Mouse (Mus musculus): Measurements from ENCODE around the gene Tra2a.
"Not testable (repeated sequence)": the region's sequence is repeated elsewhere in the genome, so short reads cannot be mapped to it uniquely, and the experiment has no call there.

Gene Tra2a

DNA sequence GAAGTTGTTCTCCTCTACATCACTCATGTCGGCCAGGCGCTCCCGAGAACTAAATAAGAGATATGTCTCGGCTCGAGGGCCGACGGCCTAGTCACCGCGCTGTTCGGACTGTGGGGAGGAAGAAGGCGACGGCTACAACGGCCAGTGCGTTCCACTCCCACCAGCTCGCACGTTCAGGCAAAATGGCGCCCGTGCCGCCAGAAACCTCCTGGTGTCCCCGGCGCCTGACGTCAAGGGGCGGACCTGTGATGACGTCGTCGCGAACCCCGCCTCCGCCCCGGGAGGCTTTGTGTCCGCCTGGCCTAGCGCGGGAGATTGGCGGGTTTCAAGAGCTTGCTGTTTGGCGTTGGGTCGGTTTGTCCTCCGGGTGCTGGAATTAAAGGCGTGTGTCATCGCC, at the start of gene Tra2a:
Gene Tra2a, minus strand, starts transcription at position 187 of the 397 bp plus-strand sequence.
- peak; percentile 89 for DNase-seq (ENCODE audit: low spot score)

DNA sequence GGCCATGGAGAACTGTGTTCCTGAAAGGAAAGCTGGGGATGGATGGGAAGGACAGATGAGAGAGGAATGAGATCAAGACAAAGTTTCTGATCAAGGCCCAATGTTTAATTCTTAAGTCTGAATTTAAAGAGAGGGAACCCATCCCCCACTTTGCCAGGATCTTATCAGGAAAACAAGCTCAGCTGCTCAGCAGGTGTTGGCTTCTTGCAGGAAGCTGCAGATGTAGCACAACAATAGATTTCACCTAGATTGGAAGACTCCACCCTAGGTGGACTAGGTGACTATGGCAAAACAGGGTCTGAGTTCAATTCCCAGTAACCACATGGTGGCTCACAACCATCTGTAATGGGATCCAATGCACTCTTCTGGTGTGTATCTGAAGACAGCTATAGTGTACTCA, 34.5 kb upstream of the Tra2a start:
- DNase-seq (ENCODE audit: low spot score) = no peak

DNA sequence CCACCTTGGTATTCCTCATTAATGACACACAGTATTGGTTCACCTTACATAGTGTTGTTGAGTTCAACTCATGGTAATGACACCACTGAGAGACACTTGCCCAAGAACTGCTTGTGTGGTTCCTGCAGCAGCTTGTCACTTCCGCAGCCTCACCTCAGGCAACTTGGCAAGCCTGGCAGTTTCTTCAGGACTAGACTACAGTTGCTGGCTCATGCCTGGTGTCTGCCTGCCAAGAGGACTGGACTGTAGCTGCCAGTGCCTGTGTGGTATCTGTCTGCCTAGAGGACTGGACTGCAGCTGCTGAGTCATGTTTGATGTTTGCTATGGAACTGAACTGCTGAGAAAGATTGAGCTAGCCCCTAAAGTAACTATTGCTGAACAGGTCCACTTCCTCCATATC, 18.3 kb upstream of the Tra2a start:
- no peak for DNase-seq (ENCODE audit: low spot score)

DNA sequence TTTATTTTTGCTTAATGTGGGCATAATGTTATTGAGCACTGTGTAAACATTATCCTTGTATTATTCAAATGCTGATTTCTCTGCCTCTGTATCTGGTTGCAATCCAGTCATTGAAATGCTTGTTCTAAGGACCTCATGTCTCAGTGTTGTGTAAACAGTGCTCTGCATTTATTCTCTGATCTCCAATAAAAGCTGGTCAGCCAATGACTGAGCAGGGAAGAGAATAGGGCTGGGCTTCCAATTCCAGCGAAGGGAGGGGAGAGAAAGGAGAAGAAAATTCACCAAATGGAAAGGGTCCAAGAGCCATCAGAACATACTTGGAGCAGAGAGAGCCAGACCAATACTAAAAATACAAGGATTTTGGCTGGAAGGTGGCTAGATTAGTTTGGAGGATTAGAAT, 17.1 kb upstream of the Tra2a start:
- DNase-seq (ENCODE audit: low spot score) = no peak

DNA sequence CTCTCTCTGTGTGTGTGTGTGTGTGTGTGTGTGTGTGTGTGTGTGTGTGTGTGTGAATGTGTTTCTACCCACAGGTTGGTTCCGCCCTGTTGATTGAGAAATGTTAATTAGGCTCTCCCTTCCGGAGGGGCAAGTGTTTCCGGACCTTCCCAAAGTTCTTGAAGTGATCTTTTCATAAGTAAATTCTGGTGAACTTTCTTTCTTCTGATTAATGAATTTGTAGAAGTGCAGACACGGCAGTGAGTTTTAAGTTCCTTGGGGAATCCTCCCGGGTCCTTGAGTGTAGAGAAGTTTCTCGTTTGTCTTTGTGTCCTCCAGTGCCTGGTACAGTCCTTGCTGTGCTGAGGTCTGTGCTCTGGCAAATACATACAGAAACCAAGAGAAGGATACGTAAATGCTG, 11.5 kb upstream of the Tra2a start:
- DNase-seq (ENCODE audit: low spot score) = no peak

DNA sequence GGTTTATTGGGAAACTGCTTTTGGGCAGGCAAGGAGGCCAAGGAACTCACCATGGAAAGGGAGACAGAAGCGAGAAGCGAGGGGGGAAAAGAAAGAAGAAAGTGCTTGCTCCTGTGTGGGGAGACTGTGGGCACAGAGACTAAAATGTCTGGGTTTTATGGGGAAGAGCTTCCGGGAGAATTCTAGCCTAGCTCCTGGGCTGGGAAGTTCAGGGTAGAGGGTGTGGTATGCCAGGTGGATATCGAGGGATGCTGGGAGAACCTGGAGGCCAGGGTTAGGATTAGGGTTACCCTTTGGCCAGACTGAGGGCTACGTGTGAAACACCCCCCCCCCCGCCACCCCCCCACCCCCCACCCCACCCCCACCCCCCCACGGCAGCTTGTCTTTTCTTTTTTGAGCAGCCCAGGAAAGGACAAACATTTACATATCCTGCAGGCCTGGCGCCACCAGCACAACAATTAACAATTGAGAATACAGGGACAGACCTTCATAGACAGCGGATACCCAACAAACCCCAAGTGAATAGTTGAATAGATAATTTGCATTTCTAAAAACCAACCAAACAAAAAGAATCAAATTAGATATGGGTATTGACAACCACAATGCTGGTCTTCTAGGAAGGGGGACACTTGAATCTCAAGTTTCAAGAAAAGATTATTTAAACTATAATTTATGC, 10.7 kb upstream of the Tra2a start:
- no peak for DNase-seq (ENCODE audit: low spot score)

DNA sequence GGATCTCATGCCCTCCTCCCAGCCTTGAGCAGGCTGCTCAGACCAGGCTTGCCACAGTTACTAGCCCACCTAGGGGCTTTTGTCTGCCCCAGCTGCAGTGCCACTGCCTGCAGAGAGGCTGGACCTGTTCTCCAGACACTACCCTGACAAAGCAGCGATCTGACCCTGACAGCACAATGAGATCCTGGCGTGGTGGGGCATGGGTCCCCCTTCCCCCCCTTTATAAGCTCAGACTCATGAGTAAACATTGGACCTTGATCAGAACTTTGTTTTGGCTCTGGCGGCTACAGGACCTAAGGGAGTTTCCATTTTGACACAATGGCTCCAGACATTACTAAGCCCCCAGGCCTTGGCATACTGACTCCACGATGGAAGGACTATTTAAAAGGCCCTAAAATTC, 10.1 kb upstream of the Tra2a start:
- DNase-seq (ENCODE audit: low spot score) = no peak

DNA sequence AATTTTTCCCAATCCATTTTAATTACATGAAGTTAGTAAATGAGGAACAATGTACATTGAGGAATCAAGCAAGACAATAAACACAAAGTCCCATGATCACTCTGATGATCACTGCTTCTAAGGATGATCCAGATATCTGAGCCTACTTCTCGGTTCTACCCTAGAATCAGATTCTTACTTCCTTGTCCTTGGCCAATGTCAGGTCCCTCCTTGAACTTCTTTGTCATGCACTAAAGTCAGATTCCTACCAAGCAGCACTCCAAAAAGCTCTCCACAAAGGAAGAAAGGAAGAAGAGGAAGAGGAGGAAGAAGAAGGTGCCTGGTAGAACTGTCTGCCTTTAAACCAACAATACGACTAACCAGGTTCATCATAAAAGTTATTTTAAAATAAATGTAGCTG, 9.0 kb upstream of the Tra2a start:
- DNase-seq (ENCODE audit: low spot score) = no peak

DNA sequence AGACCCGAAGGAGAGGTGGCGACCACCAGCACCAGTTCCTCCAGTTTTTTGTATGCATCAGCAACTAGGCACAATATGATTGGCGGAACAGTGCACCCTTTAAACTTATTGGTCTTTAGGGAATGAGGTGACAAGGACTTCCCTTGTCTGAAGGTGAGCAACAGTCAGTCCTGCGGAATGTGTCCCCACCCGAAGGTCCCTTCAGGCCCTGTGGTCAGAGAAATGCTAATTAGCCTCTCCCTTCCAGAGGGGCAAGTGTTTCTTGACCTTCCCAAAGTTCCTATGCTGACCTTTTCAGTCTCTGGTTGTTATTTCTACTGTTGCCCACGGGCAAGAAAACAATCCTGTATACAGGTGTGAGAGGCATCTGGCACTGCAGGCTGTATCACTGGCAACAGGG, 8.0 kb upstream of the Tra2a start:
- no peak for DNase-seq (ENCODE audit: low spot score)

DNA sequence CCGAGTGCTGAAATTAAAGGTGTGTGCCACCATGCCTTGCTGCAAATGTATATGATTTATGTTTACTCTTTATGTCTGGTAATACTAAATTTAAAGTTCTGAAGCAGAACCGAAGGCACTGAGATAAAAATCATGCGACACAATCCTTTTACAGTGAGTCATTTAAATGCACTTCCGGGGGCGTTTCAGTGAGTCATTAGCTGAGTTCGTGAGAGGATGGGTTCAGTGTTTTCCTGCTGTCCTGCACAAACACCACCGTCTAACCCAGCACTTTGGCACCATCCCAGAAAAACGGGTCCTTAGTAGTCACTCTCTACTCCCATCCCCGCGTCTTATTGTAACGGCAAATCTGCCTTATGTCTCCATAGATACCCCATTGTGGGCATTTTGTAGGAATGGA, 6.1 kb upstream of the Tra2a start:
- DNase-seq (ENCODE audit: low spot score) = no peak

DNA sequence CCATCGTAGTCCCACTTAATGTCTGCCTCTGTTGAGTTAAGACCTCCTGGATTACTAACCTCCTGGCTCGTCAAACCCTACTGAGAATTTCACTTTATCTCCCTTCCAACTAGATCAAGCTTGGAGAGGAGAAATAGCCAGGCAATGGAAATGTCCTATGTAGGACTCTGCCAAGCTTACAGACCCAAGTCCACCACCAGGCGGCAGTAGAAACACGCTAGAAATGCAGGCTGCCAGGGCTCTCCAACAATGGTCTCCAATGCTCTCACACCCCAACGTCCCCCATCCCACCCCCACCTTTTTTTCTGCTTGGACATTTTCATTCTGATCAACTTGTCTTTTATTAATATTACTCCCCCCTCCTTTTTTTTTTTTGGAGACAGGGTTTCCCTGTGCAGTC, 5.4 kb upstream of the Tra2a start:
- DNase-seq (ENCODE audit: low spot score) = peak; percentile 60

DNA sequence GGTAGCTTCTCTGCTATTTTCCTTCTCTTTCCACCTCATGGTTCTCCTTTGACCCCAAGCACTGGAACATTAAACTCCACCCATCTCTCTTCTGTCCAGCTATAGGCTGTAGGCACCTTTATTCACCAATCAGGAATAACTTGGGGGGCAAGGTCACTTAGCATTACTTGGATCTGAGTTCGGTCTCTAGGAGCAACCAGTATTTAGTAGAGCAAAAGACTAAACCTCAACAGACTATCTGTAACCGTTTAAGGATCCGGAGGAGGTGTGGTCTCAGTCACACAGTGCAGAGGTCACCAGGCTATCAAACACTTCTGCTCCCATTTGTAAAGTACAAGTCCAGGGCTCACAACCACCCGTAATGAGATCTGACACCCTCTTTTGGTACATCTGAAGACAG, 3.9 kb upstream of the Tra2a start:
- no peak for DNase-seq (ENCODE audit: low spot score)

DNA sequence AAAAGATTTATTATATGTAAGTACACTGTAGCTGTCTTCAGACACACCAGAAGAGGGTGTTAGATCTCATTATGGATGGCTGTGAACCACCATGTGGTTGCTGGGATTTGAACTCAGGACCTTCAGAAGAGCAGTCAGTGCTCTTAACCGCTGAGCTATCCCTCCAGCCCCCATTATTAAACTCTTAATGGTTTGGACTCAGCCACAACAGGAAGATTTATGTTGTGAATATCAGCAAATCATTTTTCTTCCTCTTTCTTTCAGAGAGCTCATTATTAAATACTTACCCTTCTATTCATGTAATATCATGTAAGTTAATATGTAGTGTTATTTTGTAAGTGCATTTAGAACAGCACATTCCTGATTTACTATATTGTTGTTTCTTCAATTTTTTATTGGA, 1.4 kb upstream of the Tra2a start:
- DNase-seq (ENCODE audit: low spot score) = not testable (repeated sequence)

DNA sequence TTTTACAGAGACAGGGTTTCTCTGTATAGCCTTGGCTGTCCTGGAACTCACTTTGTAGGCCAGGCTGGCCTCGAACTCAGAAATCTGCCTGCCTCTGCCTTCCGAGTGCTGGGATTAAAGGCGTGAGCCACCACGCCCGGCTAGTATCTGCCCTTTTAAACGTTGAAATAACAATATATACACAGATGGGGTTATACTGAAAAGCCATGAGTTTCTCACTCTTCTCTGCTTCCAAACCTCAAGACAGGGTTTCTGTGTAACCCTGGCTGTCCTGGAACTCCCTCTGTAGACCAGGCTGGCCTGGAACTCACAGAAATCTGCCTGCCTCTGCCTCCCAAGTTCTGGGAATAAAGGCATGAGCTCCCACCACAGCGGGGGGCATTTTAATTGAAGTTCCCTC, 613 bp upstream of the Tra2a start:
- DNase-seq (ENCODE audit: low spot score) = not testable (repeated sequence)

DNA sequence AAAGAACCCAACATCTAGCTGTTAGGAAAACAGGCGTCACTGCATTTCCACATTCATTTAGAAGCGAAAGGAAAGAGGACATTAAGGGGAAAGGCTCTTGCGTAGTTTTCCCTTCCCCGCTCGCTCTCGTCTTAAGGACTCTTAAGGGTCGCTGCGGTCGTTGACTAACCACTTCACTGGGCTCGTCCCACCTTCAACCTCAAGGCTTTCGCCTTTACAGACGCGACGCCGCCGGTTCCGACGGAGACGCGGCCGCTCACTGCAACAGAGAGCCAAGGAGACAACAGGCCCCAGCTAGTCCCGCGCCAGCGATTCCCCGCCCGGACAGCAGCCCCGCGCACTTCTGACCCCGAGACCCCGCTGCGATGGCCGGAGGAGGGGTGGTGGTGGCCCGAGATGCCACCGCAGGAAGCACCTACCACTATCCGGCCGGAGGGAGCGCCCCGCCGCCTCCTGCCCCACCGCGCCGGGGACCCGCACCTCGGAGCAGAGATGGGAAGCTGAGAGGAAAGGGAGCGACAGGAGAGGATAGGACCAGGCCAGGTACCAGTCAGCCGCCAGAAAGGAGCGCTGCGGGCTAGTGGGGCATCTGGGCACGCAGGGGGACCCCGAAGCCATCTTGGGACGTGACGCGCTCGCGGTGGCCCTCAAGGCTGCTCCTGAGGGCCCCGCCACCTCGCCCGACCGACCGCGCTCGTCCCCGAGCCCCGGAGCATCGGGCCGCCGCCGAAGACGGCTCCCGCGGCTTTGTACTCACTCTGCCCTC, 569 bp downstream of the Tra2a start:
- DNase-seq (ENCODE audit: low spot score) = peak; percentile 11

DNA sequence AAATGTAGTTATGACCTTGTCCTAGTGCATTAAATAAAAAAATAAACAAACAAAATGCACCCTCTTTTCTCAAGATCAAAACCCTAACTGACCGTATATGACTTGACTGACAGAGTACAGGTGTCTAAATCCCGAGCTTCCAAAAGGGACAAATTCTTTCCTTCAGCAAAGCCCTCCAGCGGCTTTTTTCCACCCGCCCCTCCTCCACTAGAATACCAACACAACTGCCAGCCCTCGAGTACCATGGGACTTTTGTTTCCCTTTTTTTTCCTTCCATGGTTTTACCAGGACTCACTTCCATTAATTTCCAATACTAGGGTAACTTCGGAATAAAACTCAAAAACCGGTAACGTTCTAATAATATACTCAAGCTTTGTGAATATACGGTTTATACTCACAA, 1.4 kb downstream of the Tra2a start:
- no peak for DNase-seq (ENCODE audit: low spot score)

DNA sequence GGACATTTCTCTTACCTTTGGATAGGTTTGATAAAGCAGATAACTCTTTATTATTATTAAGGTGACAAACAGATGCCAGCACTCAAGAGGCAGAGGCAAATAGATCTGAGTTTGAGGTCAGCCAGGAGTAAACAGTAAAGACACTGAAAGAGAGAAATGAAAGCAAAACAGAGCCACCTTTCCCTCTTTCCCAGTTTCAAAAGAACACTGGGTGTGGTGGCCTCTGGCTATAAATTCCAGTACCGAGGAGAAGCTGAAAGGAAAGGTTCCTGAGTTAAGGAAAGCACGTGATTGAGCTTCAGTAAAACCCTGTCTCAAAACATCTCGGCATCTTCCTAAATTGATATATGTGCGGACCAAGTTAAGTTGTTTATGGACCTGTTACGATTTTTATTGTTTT, 4.1 kb downstream of the Tra2a start:
- DNase-seq (ENCODE audit: low spot score) = no peak

DNA sequence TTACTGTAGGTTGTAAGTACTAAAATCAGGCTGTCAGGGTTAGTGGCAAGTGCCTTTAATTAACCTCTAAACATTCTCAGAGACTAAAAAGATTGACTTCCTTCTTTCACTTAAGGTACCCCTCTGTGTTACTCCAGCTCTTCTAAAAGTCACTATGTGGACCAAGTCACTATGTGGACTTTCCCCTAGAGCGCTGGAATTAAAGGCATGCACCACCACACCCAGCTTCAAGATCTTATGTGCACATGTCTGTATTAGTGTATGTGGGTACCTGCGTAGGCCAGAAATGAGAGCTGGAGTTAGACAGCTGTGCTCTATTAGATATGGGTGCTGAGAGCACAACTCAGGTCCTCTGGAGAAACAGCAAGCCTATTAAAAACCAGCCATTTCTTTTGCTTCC, 6.0 kb downstream of the Tra2a start:
- no peak for DNase-seq (ENCODE audit: low spot score)

DNA sequence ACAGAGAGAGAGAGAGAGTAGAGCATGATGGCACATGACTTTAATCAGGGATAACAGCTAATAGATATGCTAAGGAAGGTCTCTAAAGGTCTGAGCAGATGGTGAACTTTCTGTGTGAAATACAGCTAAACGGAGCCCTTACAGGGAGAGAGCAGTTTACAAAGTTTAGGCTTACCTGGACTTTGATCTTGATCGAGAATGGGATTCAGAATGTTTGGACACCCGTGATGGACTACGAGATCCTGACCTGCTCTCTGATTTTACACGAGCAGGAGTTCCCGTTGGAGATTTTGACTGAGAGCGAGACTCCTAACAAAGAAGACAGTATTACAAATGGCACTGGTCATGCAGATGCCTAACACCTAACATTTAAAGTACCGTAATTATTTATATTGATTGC, 11.6 kb downstream of the Tra2a start:
- no peak for DNase-seq (ENCODE audit: low spot score)

DNA sequence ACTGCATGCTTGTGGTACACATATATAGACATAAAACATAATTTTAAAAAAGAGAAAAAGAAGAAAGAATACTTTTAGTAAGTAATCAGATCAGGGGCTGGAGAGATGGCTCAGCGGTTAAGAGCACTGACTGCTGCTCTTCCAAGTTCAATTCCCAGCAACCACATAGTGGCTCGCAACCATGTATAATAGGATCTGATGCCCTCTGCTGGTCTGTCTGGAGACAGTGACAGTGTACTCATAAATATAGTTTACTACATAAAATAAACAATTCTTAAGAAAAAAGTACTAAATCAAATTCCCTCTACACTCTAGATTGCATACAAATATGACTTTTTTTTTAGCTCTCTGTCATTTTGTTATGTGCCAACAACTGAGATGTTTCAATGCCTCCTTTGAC, 12.6 kb downstream of the Tra2a start:
- no peak for DNase-seq (ENCODE audit: low spot score)

DNA sequence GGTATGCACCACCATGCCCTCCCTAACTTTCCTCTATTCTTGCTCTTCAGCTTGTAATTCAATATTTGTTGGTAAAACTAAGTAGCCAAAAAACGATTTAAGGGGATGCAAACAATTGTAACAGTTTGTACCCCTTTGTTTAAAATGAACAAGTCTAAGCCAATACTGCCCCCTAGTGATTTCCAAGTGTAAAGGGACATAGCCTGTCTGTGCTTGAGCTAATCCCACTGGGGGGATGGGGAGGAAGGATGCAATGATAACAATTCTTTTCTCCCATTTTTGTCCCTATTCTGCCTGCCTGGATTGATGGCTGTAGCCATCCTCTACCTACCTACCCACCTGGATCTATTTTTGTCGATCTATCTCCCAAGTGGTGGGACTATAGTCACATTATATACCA, 16.6 kb downstream of the Tra2a start:
- DNase-seq (ENCODE audit: low spot score) = no peak

DNA sequence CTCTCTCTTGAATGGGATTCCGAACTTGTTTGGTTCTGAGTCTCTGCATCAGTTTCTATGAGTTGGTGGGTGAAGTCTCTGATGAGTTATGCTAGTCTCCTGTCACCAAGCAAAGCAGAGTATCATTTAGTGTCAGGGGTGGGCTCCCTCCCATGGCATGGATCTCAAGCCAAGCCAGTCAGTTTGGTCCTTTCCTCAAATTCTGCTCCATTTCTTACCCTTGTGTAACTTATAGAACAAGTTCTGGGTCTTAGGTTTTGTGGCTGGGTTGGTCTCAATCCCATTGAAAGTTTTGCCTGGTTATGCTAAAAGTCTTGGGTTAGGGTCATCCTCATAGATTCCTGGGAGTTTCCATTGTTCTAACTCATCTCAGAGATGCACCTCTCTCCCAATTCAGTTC, 21.5 kb downstream of the Tra2a start:
- no peak for DNase-seq (ENCODE audit: low spot score)

DNA sequence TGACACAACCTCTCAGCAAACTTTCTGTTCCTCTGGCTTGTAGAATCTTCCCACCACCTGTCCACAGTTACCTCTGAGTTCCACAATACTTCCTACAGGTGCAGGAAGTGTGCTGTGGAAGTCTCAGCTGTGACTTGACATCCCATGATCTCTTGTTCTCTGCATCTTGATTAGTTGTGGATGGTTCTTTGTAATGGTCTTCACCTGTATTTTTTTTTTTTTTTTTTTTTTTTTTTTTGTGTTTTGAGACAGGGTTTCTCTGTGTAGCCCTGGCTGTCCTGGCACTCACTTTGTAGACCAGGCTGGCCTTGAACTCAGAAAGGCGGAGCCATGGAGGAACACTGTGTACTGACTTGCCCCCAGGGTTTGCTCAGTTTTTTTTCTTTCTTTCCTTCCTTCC, 22.3 kb downstream of the Tra2a start:
- DNase-seq (ENCODE audit: low spot score) = no peak

DNA sequence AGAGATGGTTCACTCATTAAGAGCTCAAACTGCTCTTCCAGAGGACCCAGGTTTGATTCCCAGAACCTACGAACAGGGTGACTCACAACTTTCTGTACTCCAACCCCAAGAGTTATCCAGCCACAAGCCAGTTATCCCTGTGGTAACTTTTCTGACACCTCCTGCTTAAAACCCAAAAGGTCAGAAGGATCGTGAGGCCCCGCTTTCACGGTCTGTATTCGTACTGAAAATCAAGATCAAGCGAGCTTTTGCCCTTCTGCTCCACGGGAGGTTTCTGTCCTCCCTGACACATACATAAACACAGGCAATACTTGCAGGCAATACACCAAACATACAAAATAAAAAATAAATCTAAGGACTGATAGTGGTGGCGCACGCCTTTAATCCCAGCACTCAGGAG, 27.5 kb downstream of the Tra2a start:
- DNase-seq (ENCODE audit: low spot score) = peak; percentile 100

Measured in urinary bladder, postnatal 10 days (tissue).